Mouse (Mus musculus) forebrain, embryonic 10.5 days (tissue): ENCODE measurements at regions not wholly inside any gene's neighbourhood (a gene's known extent, or its start where the extent isn't known, plus 50 kb on each side); places are given as distances from the start of the nearest gene placed in this dataset.

Source experiments
- DNase-seq: peaks from one replicate; pipeline ENCODE4 v3.0.0-alpha.2; 2017; ENCODE audit warnings: low spot score; ENCODE audit errors: extremely low spot score
- H3K27ac ChIP-seq: fragments of 300-500 bp; sonication (generic); 2 replicates; pipeline ENCODE4 v1.5.1; 2016; ENCODE audit warnings: mild to moderate bottlenecking
- H3K27me3 ChIP-seq: fragments of 300-500 bp; sonication (generic); 2 replicates; pipeline ENCODE4 v1.6.1; 2016; ENCODE audit warnings: mild to moderate bottlenecking; ENCODE audit not compliant: poor library complexity, severe bottlenecking
- H3K36me3 ChIP-seq: fragments of 300-500 bp; sonication (generic); replicated peaks from 2 replicates; pipeline ENCODE4 v1.6.1; 2016; ENCODE audit warnings: mild to moderate bottlenecking, moderate library complexity
- H3K4me1 ChIP-seq: fragments of 300-500 bp; sonication (generic); 2 replicates; pipeline ENCODE4 v1.6.1; 2016
- H3K4me3 ChIP-seq: fragments of 300-500 bp; sonication (generic); 2 replicates; pipeline ENCODE4 v1.5.1; 2016; ENCODE audit warnings: mild to moderate bottlenecking, moderate library complexity
- H3K9me3 ChIP-seq: fragments of 300-500 bp; sonication (generic); 2 replicates; pipeline ENCODE4 v1.6.1; 2016; ENCODE audit warnings: mild to moderate bottlenecking, moderate library complexity
- WGBS: fragments of 180-500 bp; shearing (Covaris S2); methylation state at CpG from one replicate; pipeline ENCODE4 v1.1.7; 2016; 5-methylcytosine and 5-hydroxymethylcytosine counted together

- Histone ChIP-seq H3K27ac (no peak overlapping the region), H3K4me1 (peaks cover 24% of the 10 kb centered on the region), H3K9me3 (peaks cover 7% of the 10 kb centered on the region; the same call in 1 of the 2 replicates), H3K36me3 (no peaks in the 10 kb centered on the region), H3K4me3 (no peak overlapping the region), H3K27me3 (no peaks in the 10 kb centered on the region)
- DNase-seq, result peak; percentile 35
Measured at GRCm38 (mm10) chr14:24983279-24983678, 475.7 kb upstream of the Zmiz1 start.

GRCm38 (mm10) chr14:24985806-24986359 is 473.1 kb upstream of the Zmiz1 start:
- 58% methylated on average over 6 of the region's 6 CpGs for WGBS
- H3K27me3 ChIP-seq, result no peaks in the 10 kb centered on the region
- H3K9me3 ChIP-seq, result peaks cover 7% of the 10 kb centered on the region; the same call in 1 of the 2 replicates
- no peaks in the 10 kb centered on the region for H3K36me3 ChIP-seq
- DNase-seq, result no peak
- peaks cover 24% of the 10 kb centered on the region for H3K4me1 ChIP-seq
- H3K4me3 ChIP-seq, result no peak overlapping the region
- H3K27ac ChIP-seq, result peak overlapping the region; percentile 32

DNA sequence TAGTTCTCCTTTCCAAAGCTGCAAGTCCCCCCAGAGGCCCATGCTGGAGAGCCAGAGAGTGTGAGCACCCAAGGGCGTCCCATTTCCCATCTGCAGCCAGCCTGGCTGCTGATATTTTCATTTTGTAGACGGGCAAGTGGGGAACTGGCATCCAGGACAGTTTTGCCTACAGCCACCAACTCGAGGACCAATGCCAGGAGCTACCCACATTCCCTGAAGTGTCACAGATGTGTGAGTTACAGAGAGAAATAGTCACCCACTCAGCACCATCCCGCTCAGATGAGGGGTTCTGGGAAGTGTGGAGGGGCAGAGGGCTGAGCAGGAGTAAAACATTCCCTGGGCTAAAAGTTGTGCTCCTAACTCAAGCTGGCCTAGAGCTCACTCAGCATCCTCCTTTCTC is 472.6 kb upstream of the Zmiz1 start:
- Histone ChIP-seq H3K4me1 (peaks cover 23% of the 10 kb centered on the region), H3K27me3 (no peaks in the 10 kb centered on the region), H3K27ac (peak overlapping the region; percentile 32), H3K4me3 (no peak overlapping the region), H3K9me3 (peaks cover 7% of the 10 kb centered on the region; the same call in 1 of the 2 replicates), H3K36me3 (no peaks in the 10 kb centered on the region)
- no peak for DNase-seq
- 83% methylated on average over 4 of the region's 4 CpGs for WGBS

GRCm38 (mm10) chr14:24993751-24994658 is 465.0 kb upstream of the Zmiz1 start:
- peak; percentile 28 for DNase-seq
- Histone ChIP-seq H3K9me3 (peaks cover 12% of the 10 kb centered on the region; the same call in 1 of the 2 replicates), H3K27me3 (peaks cover 32% of the 10 kb centered on the region), H3K36me3 (no peaks in the 10 kb centered on the region), H3K27ac (peak overlapping the region; percentile 80), H3K4me1 (peaks cover 54% of the 10 kb centered on the region), H3K4me3 (peak overlapping the region; percentile 2; the same call in 1 of the 2 replicates)
- 39% methylated on average over 21 of the region's 21 CpGs for WGBS

DNA sequence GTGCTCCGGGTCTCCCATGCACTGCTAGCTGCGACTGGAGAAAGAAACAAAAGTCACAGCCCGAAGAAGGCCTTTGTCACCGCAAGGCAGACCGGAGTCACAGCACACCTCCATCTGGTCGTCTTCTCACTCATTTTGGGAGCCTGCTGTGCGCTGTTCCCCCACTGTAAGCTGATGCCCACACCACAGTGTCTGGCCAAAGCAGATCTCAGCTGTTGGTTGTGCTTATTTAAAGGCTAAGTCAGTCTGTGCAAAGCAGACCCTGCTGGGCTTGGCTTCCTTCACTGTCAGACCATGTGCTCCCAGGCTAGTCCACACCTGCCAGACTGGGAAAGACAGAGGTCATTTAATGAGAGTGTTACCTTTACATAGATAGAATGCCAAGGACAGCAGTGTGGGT is 463.8 kb upstream of the Zmiz1 start:
- Histone ChIP-seq H3K4me3 (no peak overlapping the region), H3K36me3 (no peaks in the 10 kb centered on the region), H3K4me1 (peaks cover 58% of the 10 kb centered on the region), H3K9me3 (peaks cover 12% of the 10 kb centered on the region; the same call in 1 of the 2 replicates), H3K27ac (peak overlapping the region; percentile 80; the same call in 1 of the 2 replicates), H3K27me3 (peaks cover 43% of the 10 kb centered on the region)
- WGBS, result 61% methylated on average over 7 of the region's 7 CpGs
- DNase-seq, result no peak

DNA sequence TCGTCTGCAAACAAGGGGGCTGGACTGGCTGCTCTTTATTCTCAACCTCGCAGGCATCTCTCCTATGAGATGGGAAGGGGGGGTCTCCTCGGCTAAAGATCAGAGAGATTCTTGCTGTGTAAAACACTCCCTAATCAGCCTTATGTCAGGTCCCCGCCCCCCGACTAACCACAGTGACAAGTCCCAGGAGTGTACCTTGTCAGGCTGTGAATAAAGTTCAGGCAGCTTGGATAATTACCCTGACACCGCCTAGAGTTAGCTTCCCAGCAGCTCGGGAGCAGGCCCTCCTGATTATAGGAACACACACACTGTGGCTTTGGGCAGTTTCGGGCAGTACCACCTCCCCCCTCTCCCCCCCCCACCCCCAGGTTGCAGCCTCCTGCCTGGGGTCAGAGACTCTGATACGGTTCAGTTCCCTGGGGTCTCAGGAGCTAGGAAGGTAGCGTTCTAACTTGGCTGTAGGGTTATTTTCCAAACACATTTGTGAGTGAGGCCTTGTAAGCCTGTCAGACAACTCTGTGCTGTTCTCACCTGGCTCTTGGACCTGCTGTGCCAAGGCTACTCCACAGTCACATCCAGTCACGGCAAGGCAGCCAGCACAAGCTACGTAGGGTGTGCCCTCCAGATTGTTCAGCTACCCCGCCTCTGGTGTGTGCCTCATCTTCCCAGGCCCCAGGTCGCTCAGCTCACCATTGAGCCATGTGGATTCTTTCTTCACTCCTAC is 461.0 kb upstream of the Zmiz1 start:
- Histone ChIP-seq H3K36me3 (no peaks in the 10 kb centered on the region), H3K27ac (peak overlapping the region; percentile 80), H3K4me3 (no peak overlapping the region), H3K27me3 (peaks cover 43% of the 10 kb centered on the region), H3K4me1 (peaks cover 54% of the 10 kb centered on the region), H3K9me3 (no peaks in the 10 kb centered on the region)
- peak; percentile 53 for DNase-seq
- WGBS, result 23% methylated on average over 14 of the region's 14 CpGs

DNA sequence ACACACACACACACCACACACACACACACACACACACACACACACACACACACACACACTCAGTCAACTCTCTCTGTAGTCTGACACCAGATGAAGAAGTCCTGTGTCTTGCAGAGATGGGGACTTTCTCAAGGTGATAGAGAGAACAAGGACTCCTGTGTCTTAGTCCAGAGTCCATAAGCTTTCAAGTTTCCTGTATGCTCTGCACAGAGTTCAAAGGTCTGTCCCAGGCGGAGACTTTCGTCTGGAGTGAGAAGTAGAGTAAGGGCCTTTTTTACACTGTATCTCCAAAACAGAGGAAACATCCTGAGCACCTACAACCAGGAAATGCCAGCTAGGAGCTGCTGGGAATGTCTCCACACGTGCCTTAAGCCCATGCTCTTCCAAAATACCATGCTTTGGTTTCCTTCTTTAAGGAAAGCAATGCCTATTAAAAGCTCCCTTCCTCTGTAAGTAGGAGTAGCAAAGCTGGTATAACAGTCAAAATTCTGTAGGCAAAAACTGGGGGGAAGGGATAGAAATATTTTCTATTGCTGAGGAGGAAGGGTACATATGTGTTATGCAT is 459.9 kb upstream of the Zmiz1 start:
- DNase-seq, result no peak
- Histone ChIP-seq H3K9me3 (no peaks in the 10 kb centered on the region), H3K27me3 (peaks cover 43% of the 10 kb centered on the region), H3K27ac (no peak overlapping the region), H3K4me3 (no peak overlapping the region), H3K36me3 (no peaks in the 10 kb centered on the region), H3K4me1 (peaks cover 43% of the 10 kb centered on the region)
- WGBS, result 56% methylated on average over 3 of the region's 3 CpGs

DNA sequence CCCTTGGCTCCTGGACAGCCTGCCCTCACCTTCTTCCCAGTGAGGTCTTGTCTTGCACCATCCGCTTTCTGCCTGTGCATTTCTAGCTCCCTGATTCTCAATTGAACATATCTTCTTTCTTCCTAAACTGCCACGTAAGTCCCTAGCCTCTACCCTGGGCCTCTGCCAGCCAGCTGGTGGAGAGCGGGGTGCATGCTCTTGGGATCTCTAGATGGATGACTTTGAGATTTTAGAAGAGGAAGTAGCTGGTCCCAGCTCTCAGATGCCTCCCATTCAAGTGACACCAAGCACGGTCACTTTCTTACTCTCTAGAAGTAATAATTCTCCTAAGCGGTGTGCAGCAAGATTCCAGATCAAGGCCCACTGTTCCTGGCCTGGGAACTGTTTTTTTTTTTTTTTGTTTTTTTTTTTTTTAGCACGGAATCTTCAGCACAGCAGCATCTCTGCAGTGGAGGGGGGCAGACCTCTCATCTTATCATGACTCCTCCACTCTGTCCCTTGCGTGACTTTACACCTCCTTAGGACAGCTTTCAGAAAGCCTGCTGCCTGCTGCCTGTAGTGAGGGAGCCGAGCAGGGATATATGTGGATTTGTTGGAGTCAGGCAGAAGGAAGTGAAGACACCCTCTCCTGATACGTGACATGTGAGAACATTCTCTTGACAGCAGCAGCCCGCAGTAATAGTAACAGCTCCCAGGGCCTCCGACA is 453.6 kb upstream of the Zmiz1 start:
- DNase-seq, result no peak
- Histone ChIP-seq H3K4me3 (no peak overlapping the region), H3K4me1 (0 out of 2 replicates have a peak, but pooled peaks cover 3% of the 10 kb centered on the region), H3K9me3 (no peaks in the 10 kb centered on the region), H3K27me3 (no peaks in the 10 kb centered on the region), H3K36me3 (no peaks in the 10 kb centered on the region), H3K27ac (no peak overlapping the region)
- WGBS, result 87% methylated on average over 11 of the region's 11 CpGs

DNA sequence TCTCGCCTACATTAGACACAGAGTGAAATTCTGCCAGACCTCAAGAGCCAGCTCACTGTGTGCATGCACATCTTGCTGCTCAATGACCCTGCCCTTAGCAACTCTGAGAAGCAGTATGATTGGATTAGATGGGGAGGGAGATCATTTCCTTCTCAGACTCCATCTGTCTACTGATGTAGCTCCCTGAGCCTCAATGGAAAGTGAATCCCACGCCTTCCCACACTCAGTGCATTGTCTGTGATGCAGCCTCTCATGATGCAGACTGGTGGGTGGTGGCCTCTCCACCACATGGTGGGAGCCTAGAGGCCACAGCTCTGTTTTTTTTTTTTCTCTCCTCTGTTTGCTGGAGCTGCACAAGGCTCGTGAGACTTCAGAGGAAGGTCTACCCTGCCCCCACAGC is 447.1 kb upstream of the Zmiz1 start:
- Histone ChIP-seq H3K36me3 (no peaks in the 10 kb centered on the region), H3K27me3 (no peaks in the 10 kb centered on the region), H3K9me3 (no peaks in the 10 kb centered on the region), H3K4me1 (peaks cover 21% of the 10 kb centered on the region), H3K27ac (no peak overlapping the region), H3K4me3 (no peak overlapping the region)
- DNase-seq, result no peak
- WGBS, result 77% methylated on average over 3 of the region's 3 CpGs

DNA sequence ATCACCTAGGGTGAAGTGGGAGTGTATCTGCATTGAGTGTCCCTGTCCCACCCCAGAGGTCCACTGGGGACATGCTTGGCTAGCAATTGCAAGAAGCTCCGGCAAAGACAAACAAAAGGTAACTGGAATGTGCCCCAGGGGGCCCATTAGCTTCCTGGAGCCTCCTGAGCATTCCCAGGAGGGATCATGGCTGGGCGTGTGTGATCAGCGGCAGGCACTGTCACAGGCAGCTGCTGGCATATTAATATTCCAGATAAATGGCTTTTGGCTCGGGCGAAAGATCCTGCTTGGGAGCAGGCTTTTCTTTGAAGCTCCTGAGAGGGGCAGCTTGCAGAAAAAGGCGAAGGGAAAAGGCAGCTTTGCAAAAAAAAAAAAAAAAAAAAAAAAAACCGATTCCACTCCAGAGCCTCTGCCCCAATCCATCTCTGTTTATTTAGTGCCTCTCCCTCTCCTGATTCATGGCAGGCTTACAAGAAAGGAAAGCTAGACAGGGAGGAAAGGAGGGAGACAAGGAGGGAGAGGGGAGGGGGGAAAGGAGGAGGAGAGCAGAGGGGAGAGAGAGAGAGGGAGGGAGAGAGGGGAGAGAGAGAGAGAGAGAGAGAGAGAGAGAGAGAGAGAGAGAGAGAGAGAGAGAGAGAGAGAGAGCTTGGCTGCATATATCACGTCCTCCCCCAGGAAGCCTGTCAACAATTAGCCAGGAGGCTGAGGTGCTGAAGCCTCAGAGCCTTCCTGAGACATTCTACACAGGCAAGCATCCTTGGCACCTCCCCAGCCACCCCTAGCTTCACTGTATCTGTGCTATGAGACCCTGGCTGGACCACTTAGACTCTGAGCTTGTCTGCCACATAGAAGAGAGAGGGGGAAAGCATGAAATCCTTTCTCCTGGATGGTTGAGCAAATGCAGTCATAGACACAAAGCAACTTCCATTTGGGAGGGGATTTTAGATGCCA is 443.4 kb upstream of the Zmiz1 start:
- Histone ChIP-seq H3K4me1 (peaks cover 39% of the 10 kb centered on the region), H3K27ac (peak overlapping the region; percentile 85), H3K9me3 (no peaks in the 10 kb centered on the region), H3K4me3 (peak overlapping the region; percentile 28), H3K36me3 (no peaks in the 10 kb centered on the region), H3K27me3 (no peaks in the 10 kb centered on the region)
- under 1% methylated on average over 8 of the region's 8 CpGs for WGBS
- DNase-seq, result peak; percentile 40

DNA sequence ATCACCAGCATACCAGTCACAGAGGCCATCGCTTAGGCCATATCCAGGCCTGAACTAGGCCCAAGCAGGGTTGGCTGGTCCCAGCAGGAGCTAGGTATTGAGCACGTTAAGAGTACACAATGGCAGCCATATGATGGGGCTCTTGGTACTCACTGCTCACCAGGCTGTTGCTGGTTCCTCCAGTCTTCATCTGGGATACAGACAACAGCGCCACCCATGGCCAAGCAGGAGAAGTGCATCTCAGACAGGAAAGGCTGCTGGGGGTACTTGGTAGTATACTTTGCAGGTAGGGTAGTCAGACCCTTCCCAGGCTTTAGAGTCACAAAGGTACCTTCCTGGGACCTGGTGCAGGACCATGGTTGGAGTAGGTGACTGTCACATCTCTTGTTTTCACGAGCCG is 441.1 kb upstream of the Zmiz1 start:
- DNase-seq, result no peak
- WGBS, result 71% methylated on average over 5 of the region's 5 CpGs
- H3K4me1 ChIP-seq, result peaks cover 56% of the 10 kb centered on the region
- 0 out of 2 replicates have a peak overlapping the region, but pooled peaks have one; percentile 40 for H3K27ac ChIP-seq
- no peaks in the 10 kb centered on the region for H3K36me3 ChIP-seq
- H3K9me3 ChIP-seq, result no peaks in the 10 kb centered on the region
- no peak overlapping the region for H3K4me3 ChIP-seq
- no peaks in the 10 kb centered on the region for H3K27me3 ChIP-seq
